Mouse (Mus musculus) liver, postnatal 0 days (tissue): Measurements from ENCODE around the gene Camta2.

ENCODE experiments used
- CTCF ChIP-seq: sonication (generic); IDR thresholded peaks from 2 replicates; pipeline ENCODE4 v1.5.1; 2016; ENCODE audit warnings: antibody characterized with exemption, low read depth
- EP300 ChIP-seq: IDR thresholded peaks from 2 replicates; pipeline ENCODE4 v1.6.1; 2016; ENCODE audit warnings: antibody characterized with exemption, low read depth, mild to moderate bottlenecking

DNA sequence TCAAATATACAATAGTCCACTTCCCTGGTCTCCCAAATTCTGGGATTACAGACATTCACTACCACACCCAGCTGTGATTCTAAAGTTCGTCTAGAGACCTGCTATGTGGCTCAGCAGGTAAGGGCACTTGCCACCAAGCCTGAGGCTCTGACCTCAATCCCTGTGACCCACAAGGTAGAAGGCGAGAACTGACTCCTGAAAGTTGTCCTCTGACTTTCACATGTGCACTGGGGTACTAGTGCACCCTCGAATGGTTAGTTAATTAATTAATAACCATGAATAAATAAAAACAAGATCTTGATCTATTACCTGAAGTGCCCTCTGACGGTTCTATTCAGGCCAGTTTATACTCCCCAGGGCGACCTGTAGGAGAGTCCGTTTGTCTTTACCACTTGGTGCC, 25.3 kb upstream of the Camta2 start:
- TF ChIP-seq CTCF (no peak), EP300 (no peak)
